Mouse (Mus musculus): ENCODE results near the gene Hmga1.

GRCm38 (mm10) chr17:27541984-27542383 is 14.3 kb upstream of the Hmga1 start:
- no peak for TF ChIP-seq CTCF (IDR thresholded peaks at IDR 0.05; ENCODE audit: control insufficient read depth, insufficient read depth, insufficient read length)
- no peak for TF ChIP-seq MAX (IDR thresholded peaks at IDR 0.05)
- no peak for TF ChIP-seq MYOG (IDR thresholded peaks at IDR 0.05; ENCODE audit: control insufficient read depth, extremely low read depth, insufficient read length)
- TF ChIP-seq USF1 (IDR thresholded peaks at IDR 0.05; ENCODE audit: low read depth), result no peak

Measured in C2C12 (cell line).